Mouse (Mus musculus): ENCODE results near the gene Actb.
A peak's percentile ranks its signal among the peaks of the same experiment; 100 is the strongest.

Gene Actb

GRCm38 (mm10) chr5:142922251-142922650 is 15.7 kb upstream of the Actb start:
- no peak for DNase-seq (ENCODE audit: low spot score in 2 of 2)

GRCm38 (mm10) chr5:142921074-142921459 is 14.5 kb upstream of the Actb start:
- DNase-seq (ENCODE audit: low spot score in 2 of 2), result no peak

- DNase-seq (ENCODE audit: low spot score in 2 of 2), result peak; percentile 78 to 89
Observed at GRCm38 (mm10) chr5:142920311-142921073, 13.9 kb upstream of the Actb start.

GRCm38 (mm10) chr5:142917402-142917801 is 10.8 kb upstream of the Actb start:
- DNase-seq (ENCODE audit: low spot score in 2 of 2), result no peak

- no peak for DNase-seq (ENCODE audit: low spot score in 2 of 2)
Observed at GRCm38 (mm10) chr5:142916593-142916992, 10.0 kb upstream of the Actb start.

GRCm38 (mm10) chr5:142915231-142915630 is 8.7 kb upstream of the Actb start:
- DNase-seq (ENCODE audit: low spot score in 2 of 2), result no peak

- no peak for DNase-seq (ENCODE audit: low spot score in 2 of 2)
Observed at GRCm38 (mm10) chr5:142912739-142913138, 6.2 kb upstream of the Actb start.

GRCm38 (mm10) chr5:142912320-142912719 is 5.8 kb upstream of the Actb start:
- DNase-seq (ENCODE audit: low spot score in 2 of 2), result no peak

GRCm38 (mm10) chr5:142911629-142912028 is 5.1 kb upstream of the Actb start:
- no peak for DNase-seq (ENCODE audit: low spot score in 2 of 2)

- DNase-seq (ENCODE audit: low spot score in 2 of 2), result no peak
Observed at GRCm38 (mm10) chr5:142909576-142910278, 3.2 kb upstream of the Actb start.

GRCm38 (mm10) chr5:142908941-142909575 is 2.5 kb upstream of the Actb start:
- DNase-seq (ENCODE audit: low spot score in 2 of 2), result no peak

GRCm38 (mm10) chr5:142907803-142908559 is 1.4 kb upstream of the Actb start:
- peak in 1 of 2 experiments; percentile 80 for DNase-seq (ENCODE audit: low spot score in 2 of 2)

- peak in 1 of 2 experiments; percentile 57 for DNase-seq (ENCODE audit: low spot score in 2 of 2)
Observed at GRCm38 (mm10) chr5:142907048-142907802, 671 bp upstream of the Actb start.

- DNase-seq (ENCODE audit: low spot score in 2 of 2), result peak; percentile 99 to 100
Observed at GRCm38 (mm10) chr5:142905725-142906531, 626 bp downstream of the Actb start.

GRCm38 (mm10) chr5:142905038-142905695 is 1.4 kb downstream of the Actb start:
- DNase-seq (ENCODE audit: low spot score in 2 of 2), result no peak

- no peak for DNase-seq (ENCODE audit: low spot score in 2 of 2)
Observed at GRCm38 (mm10) chr5:142904208-142905037, 2.1 kb downstream of the Actb start.

- DNase-seq (ENCODE audit: low spot score in 2 of 2), result no peak
Observed at GRCm38 (mm10) chr5:142903470-142904207, 2.9 kb downstream of the Actb start.

Data from urinary bladder, postnatal 36 days (tissue).